Mouse (Mus musculus): Measurements from ENCODE around the gene Tmem132a. TPM values are rescaled to one million over a fixed set of nuclear protein-coding genes. Genes with fewer than 3 reads are reported as not detected.
A peak's percentile ranks its signal among the peaks of the same experiment; 100 is the strongest.

The Tmem132a gene
- polyA plus RNA-seq, 1 experiment from 2014 or later, result 56.2 TPM

DNA sequence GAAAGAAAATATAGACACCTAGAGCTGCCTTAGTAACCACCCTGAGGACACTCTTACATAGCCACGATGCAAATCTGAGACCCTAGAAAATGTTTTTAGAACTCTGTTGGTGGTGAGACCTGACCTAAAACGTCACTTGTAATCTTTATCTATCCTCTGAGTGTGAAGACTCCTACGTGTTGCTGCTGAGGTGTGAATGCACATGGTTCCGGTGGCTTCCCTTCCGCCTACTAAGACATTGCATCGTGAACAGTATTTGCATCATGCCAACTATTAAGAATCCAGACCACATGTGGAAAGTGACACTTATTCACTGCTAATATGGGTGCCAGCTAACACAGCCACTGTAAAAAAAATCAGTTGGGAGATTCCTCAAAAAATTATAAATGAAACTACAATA is 53.9 kb downstream of the Tmem132a start:
- Histone ChIP-seq H3K27ac (ENCODE audit: low read depth, low read length) (no peak overlapping the region), H3K4me1 (replicated peaks; ENCODE audit: control insufficient read depth, insufficient read depth, low read length) (no peaks in the 10 kb centered on the region), H3K9ac (ENCODE audit: low read depth, low read length) (no peak overlapping the region), H3K27me3 (ENCODE audit: control insufficient read depth, insufficient read depth, low read length) (no peaks in the 10 kb centered on the region), H3K36me3 (ENCODE audit: control insufficient read depth, insufficient read depth, low read length) (no peaks in the 10 kb centered on the region), H3K4me2 (replicated peaks; ENCODE audit: low read depth, low read length) (no peak overlapping the region), H3K4me3 (ENCODE audit: low read depth, low read length) (no peak overlapping the region), H3K9me3 (ENCODE audit: control insufficient read depth, low read length) (no peaks in the 10 kb centered on the region)
- ATAC-seq (ENCODE audit: low FRiP score) (no peak), DNase-seq (ENCODE audit: low spot score) (no peak)
- WGBS, result 83% methylated on average over 6 of the region's 6 CpGs

DNA sequence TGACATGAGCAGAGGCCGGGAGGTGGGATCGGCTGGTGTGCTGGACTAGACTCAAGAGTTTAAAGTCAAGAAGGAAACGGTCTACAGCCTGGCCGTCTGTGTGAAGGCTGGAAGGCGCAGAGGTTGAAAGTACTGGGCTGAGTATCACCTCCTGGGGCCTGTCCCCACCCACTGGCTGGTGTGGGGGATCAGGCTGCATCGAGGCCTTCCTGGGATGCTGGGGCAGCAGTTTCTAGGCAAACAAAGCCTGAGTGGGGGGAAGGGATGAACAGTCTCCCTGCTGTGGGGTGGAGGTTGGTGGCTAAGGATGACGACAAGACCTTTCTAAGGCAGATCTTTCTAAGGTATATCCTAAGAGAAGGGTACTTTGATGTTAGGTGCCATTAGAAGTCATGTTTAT is 55.8 kb downstream of the Tmem132a start:
- Histone ChIP-seq H3K9ac (ENCODE audit: low read depth, low read length) (no peak overlapping the region), H3K4me3 (ENCODE audit: low read depth, low read length) (no peak overlapping the region), H3K27me3 (ENCODE audit: control insufficient read depth, insufficient read depth, low read length) (no peaks in the 10 kb centered on the region), H3K36me3 (ENCODE audit: control insufficient read depth, insufficient read depth, low read length) (no peaks in the 10 kb centered on the region), H3K4me1 (replicated peaks; ENCODE audit: control insufficient read depth, insufficient read depth, low read length) (no peaks in the 10 kb centered on the region), H3K4me2 (replicated peaks; ENCODE audit: low read depth, low read length) (no peak overlapping the region), H3K27ac (ENCODE audit: low read depth, low read length) (no peak overlapping the region), H3K9me3 (ENCODE audit: control insufficient read depth, low read length) (no peaks in the 10 kb centered on the region)
- ATAC-seq (ENCODE audit: low FRiP score), result no peak
- DNase-seq (ENCODE audit: low spot score), result no peak
- 69% methylated on average over 7 of the region's 7 CpGs for WGBS

DNA sequence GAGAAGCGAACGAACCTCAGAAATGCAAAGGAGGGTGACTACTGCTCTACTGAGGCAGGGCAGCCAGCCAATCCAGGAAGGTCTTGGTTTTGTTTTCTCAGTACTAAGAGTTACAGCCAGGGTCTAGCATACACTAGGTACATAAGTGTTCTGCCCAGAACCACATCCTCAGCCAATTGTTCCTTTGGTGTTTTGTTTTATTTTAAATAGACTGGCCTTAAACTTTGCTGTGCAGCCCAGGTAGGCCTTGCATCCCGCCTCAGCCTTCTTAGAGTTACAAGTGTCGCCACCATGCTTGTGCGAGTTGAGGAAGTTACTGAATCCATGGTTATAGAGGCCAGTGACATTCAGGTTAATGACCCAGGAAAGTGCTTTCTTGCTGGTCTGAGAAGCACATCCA is 56.7 kb downstream of the Tmem132a start:
- no peaks in the 10 kb centered on the region for H3K9me3 ChIP-seq (ENCODE audit: control insufficient read depth, low read length)
- no peak overlapping the region for H3K9ac ChIP-seq (ENCODE audit: low read depth, low read length)

DNA sequence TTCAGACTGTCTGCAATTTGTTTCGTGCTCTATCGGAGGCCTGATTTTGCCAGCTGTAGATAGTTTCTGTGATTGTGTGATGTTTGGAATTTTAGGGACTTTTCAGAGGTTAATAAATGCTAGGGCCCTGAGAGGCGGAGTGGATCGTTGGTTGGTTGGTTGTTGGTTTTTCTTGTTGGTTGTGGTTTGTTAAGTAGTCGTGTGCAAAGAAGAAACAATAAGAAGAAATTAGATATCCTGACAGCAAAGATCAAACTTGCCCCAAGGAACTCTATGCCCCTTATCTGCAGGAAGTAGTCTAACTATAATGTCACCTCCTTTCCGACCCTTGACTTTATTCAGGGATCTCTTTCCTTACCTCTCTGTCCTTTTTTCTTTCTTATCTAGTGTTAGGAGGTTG is 58.3 kb downstream of the Tmem132a start:
- no peak overlapping the region for H3K4me3 ChIP-seq (ENCODE audit: low read depth, low read length)
- H3K4me2 ChIP-seq (replicated peaks; ENCODE audit: low read depth, low read length), result no peak overlapping the region
- H3K36me3 ChIP-seq (ENCODE audit: control insufficient read depth, insufficient read depth, low read length), result no peaks in the 10 kb centered on the region
- WGBS, result 90% methylated on average over 6 of the region's 6 CpGs
- H3K27ac ChIP-seq (ENCODE audit: low read depth, low read length), result no peak overlapping the region
- H3K27me3 ChIP-seq (ENCODE audit: control insufficient read depth, insufficient read depth, low read length), result no peaks in the 10 kb centered on the region
- H3K4me1 ChIP-seq (replicated peaks; ENCODE audit: control insufficient read depth, insufficient read depth, low read length), result no peaks in the 10 kb centered on the region
- no peaks in the 10 kb centered on the region for H3K9me3 ChIP-seq (ENCODE audit: control insufficient read depth, low read length)
- H3K9ac ChIP-seq (ENCODE audit: low read depth, low read length), result no peak overlapping the region
- no peak for ATAC-seq (ENCODE audit: low FRiP score)
- no peak for DNase-seq (ENCODE audit: low spot score)

More for the DNA sequence above, 56.7 kb downstream of the Tmem132a start:
- Histone ChIP-seq H3K36me3 (ENCODE audit: control insufficient read depth, insufficient read depth, low read length) (no peaks in the 10 kb centered on the region), H3K4me3 (ENCODE audit: low read depth, low read length) (no peak overlapping the region), H3K4me2 (replicated peaks; ENCODE audit: low read depth, low read length) (no peak overlapping the region), H3K27me3 (ENCODE audit: control insufficient read depth, insufficient read depth, low read length) (no peaks in the 10 kb centered on the region), H3K27ac (ENCODE audit: low read depth, low read length) (no peak overlapping the region), H3K4me1 (replicated peaks; ENCODE audit: control insufficient read depth, insufficient read depth, low read length) (no peaks in the 10 kb centered on the region)
- WGBS, result 89% methylated on average over 5 of the region's 5 CpGs
- no peak for DNase-seq (ENCODE audit: low spot score)
- no peak for ATAC-seq (ENCODE audit: low FRiP score)

DNA sequence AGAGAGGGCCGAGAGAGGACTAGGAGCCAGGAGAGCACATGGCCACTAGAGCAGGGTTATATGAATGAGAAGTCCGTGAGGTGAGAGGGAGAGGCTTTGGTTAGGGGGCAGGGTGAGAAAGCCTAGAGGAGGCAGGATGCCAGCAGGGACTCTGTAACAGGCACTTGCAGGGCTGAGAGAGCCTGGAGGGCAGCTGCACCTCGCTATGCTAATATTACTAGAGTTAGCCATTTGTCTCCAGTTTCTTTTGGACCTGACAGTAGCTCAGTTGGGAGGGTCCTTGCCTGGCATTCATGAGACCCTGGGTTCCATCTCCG is 59.6 kb downstream of the Tmem132a start:
- Histone ChIP-seq H3K27ac (ENCODE audit: low read depth, low read length) (no peak overlapping the region), H3K27me3 (ENCODE audit: control insufficient read depth, insufficient read depth, low read length) (no peaks in the 10 kb centered on the region), H3K9ac (ENCODE audit: low read depth, low read length) (no peak overlapping the region), H3K4me1 (replicated peaks; ENCODE audit: control insufficient read depth, insufficient read depth, low read length) (no peaks in the 10 kb centered on the region), H3K4me2 (replicated peaks; ENCODE audit: low read depth, low read length) (no peak overlapping the region), H3K4me3 (ENCODE audit: low read depth, low read length) (no peak overlapping the region), H3K36me3 (ENCODE audit: control insufficient read depth, insufficient read depth, low read length) (no peaks in the 10 kb centered on the region), H3K9me3 (ENCODE audit: control insufficient read depth, low read length) (no peaks in the 10 kb centered on the region)
- 63% methylated on average over 4 of the region's 4 CpGs for WGBS
- ATAC-seq (ENCODE audit: low FRiP score) (no peak), DNase-seq (ENCODE audit: low spot score) (no peak)

DNA sequence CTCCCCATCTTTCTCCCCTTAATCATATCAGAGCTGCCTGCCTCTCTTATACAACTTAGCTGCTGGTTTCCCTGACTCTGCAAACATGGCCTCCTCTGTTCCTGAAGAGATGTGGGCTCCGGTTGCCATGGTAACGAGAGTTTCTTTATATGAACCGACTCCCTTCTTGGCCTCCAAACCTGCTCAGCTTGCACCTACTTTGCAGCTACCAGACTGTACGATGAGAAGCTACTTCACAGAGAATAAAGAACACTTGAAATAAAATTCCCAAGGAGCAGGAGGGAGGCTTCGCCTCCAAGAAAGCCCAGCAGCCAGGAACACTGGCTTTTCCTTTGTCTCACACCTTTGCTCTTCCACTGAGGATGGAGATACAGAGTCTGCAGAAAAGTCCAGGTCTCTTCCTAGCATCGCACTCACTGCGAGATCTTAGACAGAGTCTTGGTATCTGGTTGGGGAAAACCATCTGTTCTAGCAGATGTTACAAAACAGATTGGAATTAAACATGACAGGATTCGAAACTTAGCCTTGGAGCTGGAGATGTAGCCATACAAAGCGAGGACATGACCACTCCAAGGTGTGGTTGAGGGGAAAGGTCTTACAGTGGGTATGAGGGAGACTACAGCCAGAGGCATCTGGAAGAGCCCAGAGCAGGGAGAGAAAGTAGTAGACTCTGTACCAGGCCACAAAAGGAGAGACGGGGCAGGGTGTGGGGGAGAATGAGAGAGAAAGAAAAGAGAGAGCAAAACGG is 60.1 kb downstream of the Tmem132a start:
- 80% methylated on average over 11 of the region's 11 CpGs for WGBS
- no peak overlapping the region for H3K4me2 ChIP-seq (replicated peaks; ENCODE audit: low read depth, low read length)
- peak; percentile 34 for DNase-seq (ENCODE audit: low spot score)
- no peaks in the 10 kb centered on the region for H3K4me1 ChIP-seq (replicated peaks; ENCODE audit: control insufficient read depth, insufficient read depth, low read length)
- no peaks in the 10 kb centered on the region for H3K9me3 ChIP-seq (ENCODE audit: control insufficient read depth, low read length)
- no peak overlapping the region for H3K27ac ChIP-seq (ENCODE audit: low read depth, low read length)
- ATAC-seq (ENCODE audit: low FRiP score), result no peak
- no peak overlapping the region for H3K4me3 ChIP-seq (ENCODE audit: low read depth, low read length)
- no peaks in the 10 kb centered on the region for H3K36me3 ChIP-seq (ENCODE audit: control insufficient read depth, insufficient read depth, low read length)
- H3K9ac ChIP-seq (ENCODE audit: low read depth, low read length), result no peak overlapping the region
- no peaks in the 10 kb centered on the region for H3K27me3 ChIP-seq (ENCODE audit: control insufficient read depth, insufficient read depth, low read length)

DNA sequence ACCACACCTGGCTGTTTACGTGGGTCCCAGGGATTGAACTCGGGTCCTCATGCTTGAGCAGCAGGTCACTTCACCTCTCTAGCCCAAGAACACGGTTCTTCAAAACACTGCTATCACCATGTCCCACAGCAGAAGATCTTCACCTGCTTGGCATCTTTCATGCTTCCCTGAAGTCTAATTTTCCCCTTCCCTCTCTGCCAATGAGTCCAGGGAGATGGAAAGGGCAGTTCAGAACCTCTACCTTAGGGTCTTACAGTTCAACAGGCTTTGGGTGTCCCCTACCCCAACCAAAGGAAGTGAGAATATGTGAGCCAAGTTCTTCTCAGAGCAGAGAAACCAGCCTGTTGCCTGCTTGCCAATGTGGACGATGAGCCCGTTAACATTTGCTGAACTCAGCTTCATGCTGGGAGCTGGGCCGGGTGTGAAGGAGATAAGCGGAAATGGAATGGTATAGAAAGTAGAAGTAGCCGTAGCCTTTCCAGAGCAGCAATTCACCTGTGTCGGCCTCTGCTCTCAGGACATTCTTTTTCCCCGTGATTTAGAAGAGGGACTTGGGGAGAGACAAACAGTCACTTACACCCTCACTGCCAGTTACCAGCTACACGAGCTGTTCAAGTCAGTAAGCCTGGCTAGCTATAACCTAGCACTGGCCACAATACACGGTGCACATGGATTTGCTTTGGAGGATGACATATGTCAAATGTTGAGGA is 61.1 kb downstream of the Tmem132a start:
- DNase-seq (ENCODE audit: low spot score), result no peak
- no peak overlapping the region for H3K27ac ChIP-seq (ENCODE audit: low read depth, low read length)
- H3K27me3 ChIP-seq (ENCODE audit: control insufficient read depth, insufficient read depth, low read length), result no peaks in the 10 kb centered on the region
- ATAC-seq (ENCODE audit: low FRiP score), result no peak
- no peaks in the 10 kb centered on the region for H3K9me3 ChIP-seq (ENCODE audit: control insufficient read depth, low read length)
- no peak overlapping the region for H3K4me2 ChIP-seq (replicated peaks; ENCODE audit: low read depth, low read length)
- 88% methylated on average over 12 of the region's 12 CpGs for WGBS
- H3K4me1 ChIP-seq (replicated peaks; ENCODE audit: control insufficient read depth, insufficient read depth, low read length), result no peaks in the 10 kb centered on the region
- H3K36me3 ChIP-seq (ENCODE audit: control insufficient read depth, insufficient read depth, low read length), result no peaks in the 10 kb centered on the region
- H3K9ac ChIP-seq (ENCODE audit: low read depth, low read length), result no peak overlapping the region
- no peak overlapping the region for H3K4me3 ChIP-seq (ENCODE audit: low read depth, low read length)

Data from hindbrain, embryonic 11.5 days (tissue).